Mouse (Mus musculus) CD4-positive naive resting alpha-beta T cell, adult 76 days (primary cell): Measurements from ENCODE around the gene Omt2a. TPM values are rescaled to one million over a fixed set of nuclear protein-coding genes. Genes with fewer than 3 reads are reported as not detected.

ENCODE experiments used
- total RNA-seq: library from RNA; stranded (reverse); gene quantifications from one replicate; pipeline ENCODE4 v1.2.4, GENCODE M21; 2023

The Omt2a gene
- total RNA-seq, result not detected

GRCm38 (mm10) chr9:78314696-78315095 is at the start of gene Omt2a:
Gene Omt2a (minus strand): TSS chr9:78314796.

DNA sequence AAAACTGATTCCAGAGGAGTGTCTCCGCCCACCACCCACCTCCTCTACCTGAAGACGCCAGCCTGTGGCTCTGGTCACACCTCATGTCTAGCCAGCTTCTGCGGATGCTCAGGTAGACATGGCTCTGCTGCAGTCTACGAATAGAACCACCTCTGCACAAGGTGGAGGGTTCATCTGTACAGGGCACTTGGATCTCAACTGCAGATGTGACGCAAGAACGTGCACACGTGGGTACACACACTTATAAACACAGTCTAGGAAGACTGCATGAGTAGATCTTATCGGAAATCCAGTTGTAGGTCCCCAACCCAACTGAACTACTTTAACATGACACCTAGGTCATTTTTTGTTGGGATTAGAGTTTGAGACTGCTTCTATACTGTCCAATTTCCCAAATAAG is 41.0 kb upstream of the Omt2a start, which contains the start of gene Gsta2:
TSS of gene Gsta2 (minus strand) at position 178 of the 400 bp plus-strand sequence.

GRCm38 (mm10) chr9:78327289-78327688 is 12.7 kb upstream of the Omt2a start, which contains the start of gene Omt2b:
Gene Omt2b (plus strand): TSS chr9:78327589.

GRCm38 (mm10) chr9:78289723-78290122 is 24.9 kb downstream of the Omt2a start, which contains the start of gene Gm10639:
Gene Gm10639 (plus strand): TSS chr9:78289923.

Other genes with a start within 250 kb of the Omt2a start
- 44.5 TPM for gene Fbxo9, start 205.7 kb downstream of the Omt2a start, total RNA-seq
- gene Ick, start 205.6 kb downstream of the Omt2a start, total RNA-seq, result 7.7 TPM
- gene Gsta4, start 132.0 kb downstream of the Omt2a start, total RNA-seq, result 1.8 TPM
- not detected for gene Gsta1, start 84.1 kb downstream of the Omt2a start, total RNA-seq
- not detected for gene Gm3776, start 57.7 kb downstream of the Omt2a start, total RNA-seq
- not detected for gene Gm10639, start 24.9 kb downstream of the Omt2a start, total RNA-seq
- gene Omt2b, start 12.8 kb upstream of the Omt2a start, total RNA-seq, result not detected
- not detected for gene Gsta2, start 41.0 kb upstream of the Omt2a start, total RNA-seq
- not detected for gene Dppa5a, start 53.4 kb upstream of the Omt2a start, total RNA-seq
- not detected for gene Ooep, start 63.9 kb upstream of the Omt2a start, total RNA-seq
- gene Ddx43, start 81.0 kb upstream of the Omt2a start, total RNA-seq, result 1.5 TPM
- gene Cgas, start 128.4 kb upstream of the Omt2a start, total RNA-seq, result 3.8 TPM
- 22.9 TPM for gene Mto1, start 133.4 kb upstream of the Omt2a start, total RNA-seq
- gene Gm17324, start 134.0 kb upstream of the Omt2a start, total RNA-seq, result not detected
- gene Eef1a1, start 174.4 kb upstream of the Omt2a start, total RNA-seq, result 10,655 TPM